Mouse (Mus musculus) brain, embryonic 18.5 days (tissue): ENCODE results near the gene 1700014D04Rik.
"Not testable (repeated sequence)": the region's sequence is repeated elsewhere in the genome, so short reads cannot be mapped to it uniquely, and the experiment has no call there.

Experiments used
- DNase-seq: peaks from one replicate; pipeline ENCODE4 v3.0.0-alpha.2; 2012; ENCODE audit warnings: low read depth, low spot score

Gene 1700014D04Rik

GRCm38 (mm10) chr13:59746711-59747110, at the start of gene 1700014D04Rik:
Gene 1700014D04Rik (minus strand): TSS chr13:59746752.
- DNase-seq, result no peak

GRCm38 (mm10) chr13:59795807-59796465, 49.4 kb upstream of the 1700014D04Rik start:
- no peak for DNase-seq

- DNase-seq, result no peak
Measured at GRCm38 (mm10) chr13:59794786-59795185, 48.2 kb upstream of the 1700014D04Rik start.

- DNase-seq, result no peak
Measured at GRCm38 (mm10) chr13:59782145-59782544, 35.6 kb upstream of the 1700014D04Rik start, which contains the start of gene Gm49354. Gene Gm49354 (minus strand): TSS chr13:59782245.

- not testable (repeated sequence) for DNase-seq
Measured at GRCm38 (mm10) chr13:59779744-59780264, 33.3 kb upstream of the 1700014D04Rik start.

GRCm38 (mm10) chr13:59779213-59779612, 32.7 kb upstream of the 1700014D04Rik start:
- no peak for DNase-seq

- DNase-seq, result no peak
Measured at GRCm38 (mm10) chr13:59775168-59775567, 28.6 kb upstream of the 1700014D04Rik start.

GRCm38 (mm10) chr13:59771257-59771656, 24.7 kb upstream of the 1700014D04Rik start:
- DNase-seq, result no peak

- no peak for DNase-seq
Measured at GRCm38 (mm10) chr13:59770847-59771246, 24.3 kb upstream of the 1700014D04Rik start.

GRCm38 (mm10) chr13:59770164-59770562, 23.6 kb upstream of the 1700014D04Rik start:
- peak; percentile 70 for DNase-seq

GRCm38 (mm10) chr13:59769296-59770163, 23.0 kb upstream of the 1700014D04Rik start, which contains the start of gene Isca1:
Gene Isca1 (minus strand): TSS chr13:59769810.
- DNase-seq, result peak; percentile 93

GRCm38 (mm10) chr13:59768531-59768930, 22.0 kb upstream of the 1700014D04Rik start:
- no peak for DNase-seq

GRCm38 (mm10) chr13:59766786-59767515, 20.4 kb upstream of the 1700014D04Rik start:
- no peak for DNase-seq

- no peak for DNase-seq
Measured at GRCm38 (mm10) chr13:59762791-59763190, 16.2 kb upstream of the 1700014D04Rik start.

- DNase-seq, result no peak
Measured at GRCm38 (mm10) chr13:59756906-59757305, 10.4 kb upstream of the 1700014D04Rik start.

- no peak for DNase-seq
Measured at GRCm38 (mm10) chr13:59750310-59750709, 3.8 kb upstream of the 1700014D04Rik start.

- DNase-seq, result no peak
Measured at GRCm38 (mm10) chr13:59746164-59746563, 388 bp downstream of the 1700014D04Rik start.

- no peak for DNase-seq
Measured at GRCm38 (mm10) chr13:59745462-59745861, 1.1 kb downstream of the 1700014D04Rik start.

- DNase-seq, result no peak
Measured at GRCm38 (mm10) chr13:59741697-59742096, 4.9 kb downstream of the 1700014D04Rik start.

GRCm38 (mm10) chr13:59741096-59741495, 5.5 kb downstream of the 1700014D04Rik start:
- DNase-seq, result no peak

- DNase-seq, result no peak
Measured at GRCm38 (mm10) chr13:59739397-59739796, 7.2 kb downstream of the 1700014D04Rik start.

GRCm38 (mm10) chr13:59738455-59738854, 8.1 kb downstream of the 1700014D04Rik start:
- no peak for DNase-seq
